Mouse (Mus musculus): ENCODE results near the gene Dgcr6.
"Not testable (repeated sequence)": the region's sequence is repeated elsewhere in the genome, so short reads cannot be mapped to it uniquely, and the experiment has no call there.

Dgcr6 gene
- long read RNA-seq, experiment 1, transcript Dgcr6-201 (5 exons, 1,050 nt) = minor isoform, 13 of 78 reads
- long read RNA-seq, experiment 1, transcript Dgcr6-206 (5 exons, 1,086 nt) = major isoform, 60 of 78 reads
- long read RNA-seq, experiment 1, partial matches to known transcripts = 3 of 78 reads
- long read RNA-seq, experiment 1, other reads (novel, unspliced or antisense) = 2 of 78 reads
- long read RNA-seq, experiment 2, transcript Dgcr6-206 (5 exons, 1,086 nt) = major isoform, 68 of 89 reads
- long read RNA-seq, experiment 2, transcript Dgcr6-201 (5 exons, 1,050 nt) = minor isoform, 18 of 89 reads
- long read RNA-seq, experiment 2, partial matches to known transcripts = 1 of 89 reads
- long read RNA-seq, experiment 2, other reads (novel, unspliced or antisense) = 2 of 89 reads

- intact Hi-C loops (cut with DNase I) = loop anchor here (5.0 kb wide), 2 partner anchors 35 to 160 kb away; no protein-coding TSS in a partner anchor
Observed at GRCm38 (mm10) chr16:18052731-18053202, at the start of gene Dgcr6. Gene Dgcr6 (plus strand): TSS chr16:18052860.

GRCm38 (mm10) chr16:18004589-18004988 is 48.1 kb upstream of the Dgcr6 start:
- intact Hi-C loops (cut with DNase I) = no loop called here

GRCm38 (mm10) chr16:18007083-18007482 is 45.6 kb upstream of the Dgcr6 start:
- intact Hi-C loops (cut with DNase I) = no loop called here

- intact Hi-C loops (cut with DNase I) = no loop called here
Observed at GRCm38 (mm10) chr16:18011101-18011500, 41.6 kb upstream of the Dgcr6 start.

GRCm38 (mm10) chr16:18016482-18016881 is 36.2 kb upstream of the Dgcr6 start:
- intact Hi-C loops (cut with DNase I) = not testable (repeated sequence)

GRCm38 (mm10) chr16:18022780-18023557 is 29.7 kb upstream of the Dgcr6 start:
- intact Hi-C loops (cut with DNase I) = no loop called here

- intact Hi-C loops (cut with DNase I) = no loop called here
Observed at GRCm38 (mm10) chr16:18027371-18027770, 25.3 kb upstream of the Dgcr6 start.

GRCm38 (mm10) chr16:18031752-18032151 is 20.9 kb upstream of the Dgcr6 start:
- intact Hi-C loops (cut with DNase I) = no loop called here

GRCm38 (mm10) chr16:18033289-18033688 is 19.4 kb upstream of the Dgcr6 start:
- intact Hi-C loops (cut with DNase I) = no loop called here

- intact Hi-C loops (cut with DNase I) = no loop called here
Observed at GRCm38 (mm10) chr16:18034286-18034685, 18.4 kb upstream of the Dgcr6 start.

- intact Hi-C loops (cut with DNase I) = no loop called here
Observed at GRCm38 (mm10) chr16:18036425-18036955, 16.2 kb upstream of the Dgcr6 start.

GRCm38 (mm10) chr16:18037025-18037424 is 15.6 kb upstream of the Dgcr6 start:
- intact Hi-C loops (cut with DNase I) = no loop called here

GRCm38 (mm10) chr16:18044991-18045390 is 7.7 kb upstream of the Dgcr6 start:
- intact Hi-C loops (cut with DNase I) = loop anchor here (10.0 kb wide), 1 partner anchor 130 kb away; the partner anchor contains the start of genes Ess2 and Gsc2

- intact Hi-C loops (cut with DNase I) = loop anchor here (10.0 kb wide), 1 partner anchor 133 kb away; the partner anchor contains the start of genes Ess2 and Gsc2
Observed at GRCm38 (mm10) chr16:18047660-18048059, 5.0 kb upstream of the Dgcr6 start.

- intact Hi-C loops (cut with DNase I) = loop anchor here (10.0 kb wide), 1 partner anchor 133 kb away; the partner anchor contains the start of genes Ess2 and Gsc2
Observed at GRCm38 (mm10) chr16:18048071-18048470, 4.6 kb upstream of the Dgcr6 start.

GRCm38 (mm10) chr16:18052322-18052721 is 338 bp upstream of the Dgcr6 start:
- intact Hi-C loops (cut with DNase I) = loop anchor here (5.0 kb wide), 2 partner anchors 35 to 160 kb away; no protein-coding TSS in a partner anchor

GRCm38 (mm10) chr16:18056215-18056614 is 3.6 kb downstream of the Dgcr6 start:
- intact Hi-C loops (cut with DNase I) = no loop called here

- intact Hi-C loops (cut with DNase I) = no loop called here
Observed at GRCm38 (mm10) chr16:18058331-18058731, 5.7 kb downstream of the Dgcr6 start.

- intact Hi-C loops (cut with DNase I) = no loop called here
Observed at GRCm38 (mm10) chr16:18059243-18059642, 6.6 kb downstream of the Dgcr6 start.

GRCm38 (mm10) chr16:18061201-18061600 is 8.5 kb downstream of the Dgcr6 start:
- intact Hi-C loops (cut with DNase I) = no loop called here

All from adrenal gland (tissue).